Mouse (Mus musculus) myocyte (in vitro differentiated cells): ENCODE data around the gene Slc7a5.

ENCODE experiments used
- MAX ChIP-seq: IDR thresholded peaks from one replicate; pipeline ENCODE4 v1.6.1; 2011; ENCODE audit warnings: low read depth, mild to moderate bottlenecking, control low read depth
- MYOD1 ChIP-seq, 3 experiments: IDR thresholded peaks; one replicate each; pipeline ENCODE4 v1.6.1; 2011; ENCODE audit warnings: control low read depth in 2 of 3, low read depth in 2 of 3, mild to moderate bottlenecking in 2 of 3, moderate library complexity in 1 of 3; ENCODE audit not compliant: insufficient read length in 2 of 3, control insufficient read depth in 1 of 3
- POLR2A ChIP-seq: IDR thresholded peaks from one replicate; pipeline ENCODE4 v1.6.1; 2011; ENCODE audit warnings: low read depth, mild to moderate bottlenecking, control low read depth, moderate library complexity; ENCODE audit not compliant: insufficient read length
- POLR2AphosphoS2 ChIP-seq: IDR thresholded peaks from one replicate; pipeline ENCODE4 v1.6.1; 2011; ENCODE audit warnings: low read depth, control low read depth; ENCODE audit not compliant: insufficient read length
- TCF12 ChIP-seq: IDR thresholded peaks from one replicate; pipeline ENCODE4 v1.6.1; 2011; ENCODE audit warnings: mild to moderate bottlenecking, control low read depth; ENCODE audit not compliant: poor library complexity, insufficient read depth, severe bottlenecking

- no peak for TF ChIP-seq POLR2A
- no peak for TF ChIP-seq MAX
- TF ChIP-seq TCF12: no peak
- no peak for TF ChIP-seq POLR2AphosphoS2
- no peak for TF ChIP-seq MYOD1 (IDR thresholded peaks at IDR 0.05; ENCODE audit: control insufficient read depth in 1 of 3, insufficient read length in 2 of 3, low read depth in 2 of 3)
Measured at GRCm38 (mm10) chr8:121874031-121874430, 33.5 kb downstream of the Slc7a5 start.
